Mouse (Mus musculus) olfactory bulb, adult 2 months (tissue): Measurements from ENCODE around the gene Sufu.

Experiments
- CTCF ChIP-seq: fragments of 200-500 bp; IDR thresholded peaks from 2 replicates; pipeline ENCODE4 v1.5.1; 2012; ENCODE audit warnings: low read depth, mild to moderate bottlenecking, low read length, moderate library complexity; ENCODE audit not compliant: insufficient read depth
- POLR2A ChIP-seq: fragments of 200-500 bp; IDR thresholded peaks from 2 replicates; pipeline ENCODE4 v1.6.1; 2012; ENCODE audit warnings: mild to moderate bottlenecking, low read depth, low read length, moderate library complexity; ENCODE audit not compliant: insufficient read depth

- TF ChIP-seq CTCF (no peak), POLR2A (no peak)
These were observed 56.2 kb downstream of the Sufu start for GRCm38 (mm10) chr19:46452916-46453315.
